Mouse (Mus musculus): ENCODE results near the gene Dcp1a.

The Dcp1a gene

GRCm38 (mm10) chr14:30479361-30479948, at the start of gene Dcp1a:
Gene Dcp1a (plus strand): TSS chr14:30479535.
- DNase-seq (ENCODE audit: low spot score) = peak; percentile 93

GRCm38 (mm10) chr14:30429606-30430005, 49.7 kb upstream of the Dcp1a start:
- DNase-seq (ENCODE audit: low spot score) = peak; percentile 12

GRCm38 (mm10) chr14:30430026-30430425, 49.3 kb upstream of the Dcp1a start:
- no peak for DNase-seq (ENCODE audit: low spot score)

GRCm38 (mm10) chr14:30430446-30430845, 48.9 kb upstream of the Dcp1a start:
- no peak for DNase-seq (ENCODE audit: low spot score)

GRCm38 (mm10) chr14:30435316-30435715, 44.0 kb upstream of the Dcp1a start:
- DNase-seq (ENCODE audit: low spot score) = no peak

- no peak for DNase-seq (ENCODE audit: low spot score)
Measured at GRCm38 (mm10) chr14:30439915-30440314, 39.4 kb upstream of the Dcp1a start.

GRCm38 (mm10) chr14:30455801-30456595, 23.3 kb upstream of the Dcp1a start:
- DNase-seq (ENCODE audit: low spot score) = no peak

- DNase-seq (ENCODE audit: low spot score) = no peak
Measured at GRCm38 (mm10) chr14:30457436-30457835, 21.9 kb upstream of the Dcp1a start.

- no peak for DNase-seq (ENCODE audit: low spot score)
Measured at GRCm38 (mm10) chr14:30457897-30458296, 21.4 kb upstream of the Dcp1a start.

- DNase-seq (ENCODE audit: low spot score) = no peak
Measured at GRCm38 (mm10) chr14:30458820-30459219, 20.5 kb upstream of the Dcp1a start.

- peak; percentile 76 for DNase-seq (ENCODE audit: low spot score)
Measured at GRCm38 (mm10) chr14:30459891-30460523, 19.3 kb upstream of the Dcp1a start.

- DNase-seq (ENCODE audit: low spot score) = no peak
Measured at GRCm38 (mm10) chr14:30463312-30463711, 16.0 kb upstream of the Dcp1a start.

- no peak for DNase-seq (ENCODE audit: low spot score)
Measured at GRCm38 (mm10) chr14:30473605-30474004, 5.7 kb upstream of the Dcp1a start.

- no peak for DNase-seq (ENCODE audit: low spot score)
Measured at GRCm38 (mm10) chr14:30474416-30474815, 4.9 kb upstream of the Dcp1a start.

GRCm38 (mm10) chr14:30491342-30491741, 12.0 kb downstream of the Dcp1a start, which contains the start of gene Cacna1d:
Gene Cacna1d (minus strand): TSS chr14:30491455.
- DNase-seq (ENCODE audit: low spot score) = no peak

GRCm38 (mm10) chr14:30493276-30493675, 13.9 kb downstream of the Dcp1a start:
- DNase-seq (ENCODE audit: low spot score) = no peak

GRCm38 (mm10) chr14:30494998-30495397, 15.7 kb downstream of the Dcp1a start:
- DNase-seq (ENCODE audit: low spot score) = no peak

GRCm38 (mm10) chr14:30498202-30498601, 18.9 kb downstream of the Dcp1a start:
- no peak for DNase-seq (ENCODE audit: low spot score)

- no peak for DNase-seq (ENCODE audit: low spot score)
Measured at GRCm38 (mm10) chr14:30504990-30505389, 25.7 kb downstream of the Dcp1a start.

GRCm38 (mm10) chr14:30510214-30510763, 31.0 kb downstream of the Dcp1a start:
- DNase-seq (ENCODE audit: low spot score) = no peak

GRCm38 (mm10) chr14:30512896-30513295, 33.6 kb downstream of the Dcp1a start:
- DNase-seq (ENCODE audit: low spot score) = no peak

GRCm38 (mm10) chr14:30515931-30516723, 36.8 kb downstream of the Dcp1a start:
- DNase-seq (ENCODE audit: low spot score) = no peak
